Mouse (Mus musculus): Measurements from ENCODE around the gene Faim2. TPM values are rescaled to one million over a fixed set of nuclear protein-coding genes. Genes with fewer than 3 reads are reported as not detected.

The Faim2 gene
- polyA plus RNA-seq, 1 experiment from 2014 or later: 0.08 TPM

GRCm38 (mm10) chr15:99509840-99510239 is 18.1 kb downstream of the Faim2 start:
- no peak for DNase-seq (ENCODE audit: low spot score)

GRCm38 (mm10) chr15:99505324-99506095 is 22.5 kb downstream of the Faim2 start:
- no peak for DNase-seq (ENCODE audit: low spot score)

- no peak for DNase-seq (ENCODE audit: low spot score)
These were observed 24.7 kb downstream of the Faim2 start for GRCm38 (mm10) chr15:99503256-99503655.

GRCm38 (mm10) chr15:99502311-99502831 is 25.6 kb downstream of the Faim2 start:
- DNase-seq (ENCODE audit: low spot score): no peak

GRCm38 (mm10) chr15:99501292-99502260 is 26.4 kb downstream of the Faim2 start:
- no peak for DNase-seq (ENCODE audit: low spot score)

GRCm38 (mm10) chr15:99500320-99500719 is 27.6 kb downstream of the Faim2 start:
- no peak for DNase-seq (ENCODE audit: low spot score)

GRCm38 (mm10) chr15:99499726-99500125 is 28.2 kb downstream of the Faim2 start:
- DNase-seq (ENCODE audit: low spot score): no peak

GRCm38 (mm10) chr15:99498781-99499180 is 29.2 kb downstream of the Faim2 start:
- DNase-seq (ENCODE audit: low spot score): no peak

- DNase-seq (ENCODE audit: low spot score): no peak
These were observed 29.6 kb downstream of the Faim2 start for GRCm38 (mm10) chr15:99498356-99498755.

GRCm38 (mm10) chr15:99497527-99498242 is 30.3 kb downstream of the Faim2 start:
- no peak for DNase-seq (ENCODE audit: low spot score)

GRCm38 (mm10) chr15:99497061-99497460 is 30.9 kb downstream of the Faim2 start:
- peak; percentile 56 for DNase-seq (ENCODE audit: low spot score)

- DNase-seq (ENCODE audit: low spot score): no peak
These were observed 43.2 kb downstream of the Faim2 start for GRCm38 (mm10) chr15:99484745-99485144.

- no peak for DNase-seq (ENCODE audit: low spot score)
These were observed 52.2 kb downstream of the Faim2 start for GRCm38 (mm10) chr15:99475814-99476213.

GRCm38 (mm10) chr15:99474576-99474926 is 53.4 kb downstream of the Faim2 start, which contains the start of gene Bcdin3d:
Gene Bcdin3d (minus strand): TSS chr15:99474730.
- DNase-seq (ENCODE audit: low spot score): peak; percentile 89

GRCm38 (mm10) chr15:99473801-99474575 is 54.0 kb downstream of the Faim2 start:
- no peak for DNase-seq (ENCODE audit: low spot score)

- DNase-seq (ENCODE audit: low spot score): no peak
These were observed 55.0 kb downstream of the Faim2 start for GRCm38 (mm10) chr15:99472972-99473371.

- peak; percentile 37 for DNase-seq (ENCODE audit: low spot score)
These were observed 56.3 kb downstream of the Faim2 start for GRCm38 (mm10) chr15:99471677-99472063.

GRCm38 (mm10) chr15:99470971-99471676 is 56.8 kb downstream of the Faim2 start:
- DNase-seq (ENCODE audit: low spot score): peak; percentile 66

- no peak for DNase-seq (ENCODE audit: low spot score)
These were observed 57.7 kb downstream of the Faim2 start for GRCm38 (mm10) chr15:99470224-99470761.

GRCm38 (mm10) chr15:99469736-99470135 is 58.2 kb downstream of the Faim2 start:
- no peak for DNase-seq (ENCODE audit: low spot score)

Measured in thymus, postnatal 0 days (tissue).